Comparison of ENCODE assay signal across 7 mouse cellular contexts in the genomic region with DNA sequence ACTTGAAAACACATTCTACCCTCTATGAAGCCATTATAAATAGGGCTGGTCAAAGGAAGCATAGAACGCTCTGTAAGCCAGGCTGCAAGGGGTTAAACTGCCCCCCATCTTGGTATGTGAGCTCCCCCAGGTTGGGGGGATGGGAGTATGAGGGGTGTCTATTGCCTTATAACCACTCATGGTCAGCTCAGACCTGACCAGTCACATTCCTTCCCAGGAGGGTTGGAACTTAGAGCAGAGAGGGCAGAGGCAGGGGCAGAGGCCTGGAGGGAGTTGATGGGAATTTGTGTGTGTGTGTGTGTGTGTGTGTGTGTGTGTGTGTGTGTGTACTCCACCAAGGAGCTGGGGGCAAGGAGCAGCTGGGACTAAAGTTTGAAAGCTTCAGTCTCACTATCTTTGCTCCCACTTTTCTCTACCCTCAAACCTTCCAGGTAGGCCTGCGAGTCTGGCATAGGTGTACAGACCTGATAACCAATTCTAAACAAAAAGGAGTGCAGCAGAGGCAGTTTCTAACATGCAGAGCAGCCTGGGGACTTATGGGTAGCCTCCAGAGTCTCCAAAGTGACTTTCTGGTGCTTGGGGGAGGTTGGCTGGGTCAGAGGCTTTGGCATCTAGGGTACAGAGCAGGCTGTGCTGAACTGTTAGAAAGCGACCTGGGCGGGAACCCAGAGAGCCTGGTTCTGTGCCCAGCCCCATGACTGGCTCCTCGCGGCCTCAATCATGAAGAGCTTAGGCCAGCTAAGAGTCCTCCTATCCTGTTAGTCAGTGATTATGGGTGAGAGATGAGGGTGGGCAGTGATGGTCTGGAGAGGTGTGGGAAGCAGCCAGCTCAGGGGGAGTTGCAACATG. TPM values are rescaled to one million over a fixed set of nuclear protein-coding genes. Genes with fewer than 3 reads are reported as not detected.
DNase-seq lines count a peak whose midpoint lies in the region; ATAC-seq and TF ChIP-seq lines count a peak whose summit lies in the region.

No protein-coding gene starts in this region.

- H3K4me3 ChIP-seq in brown adipose tissue, adult 24 weeks (ENCODE audit: insufficient read depth, low read depth, low read length) = no peak overlapping the region
- H3K4me3 ChIP-seq in embryonic facial prominence, embryonic 11.5 days (ENCODE audit: low read depth, low read length) = no peak overlapping the region
- peak overlapping the region; percentile 83 for H3K4me3 ChIP-seq in heart, embryonic 10.5 days
- no peak overlapping the region for H3K4me3 ChIP-seq in kidney, embryonic 15.5 days (replicated peaks)
- no peak overlapping the region for H3K4me3 ChIP-seq in midbrain, postnatal 0 days (ENCODE audit: low read depth, low read length)

- TF ChIP-seq CTCF in midbrain, postnatal 0 days (IDR thresholded peaks at IDR 0.05) = no peak

- peaks cover 62% of the 10 kb centered on the region for H3K4me1 ChIP-seq in brown adipose tissue, adult 24 weeks (ENCODE audit: control insufficient read depth, insufficient read depth, insufficient read length, low read length)
- peaks cover 67% of the 10 kb centered on the region for H3K4me1 ChIP-seq in embryonic facial prominence, embryonic 11.5 days (ENCODE audit: control insufficient read depth, insufficient read depth, low read length)
- peaks cover 99% of the 10 kb centered on the region for H3K4me1 ChIP-seq in heart, embryonic 10.5 days
- peaks cover 100% of the 10 kb centered on the region for H3K4me1 ChIP-seq in kidney, embryonic 15.5 days
- peaks cover 69% of the 10 kb centered on the region for H3K4me1 ChIP-seq in midbrain, postnatal 0 days (ENCODE audit: insufficient read depth, low read length)

- no peak for ATAC-seq in embryonic facial prominence, embryonic 11.5 days (replicated peaks; ENCODE audit: insufficient number of reproducible peaks, low FRiP score, low TSS enrichment, low read depth)
- ATAC-seq in kidney, embryonic 15.5 days (replicated peaks; ENCODE audit: low FRiP score) = 0 out of 2 replicates have a peak, but pooled peaks have one; percentile 1
- no peak for ATAC-seq in midbrain, postnatal 0 days (ENCODE audit: low FRiP score)
- ATAC-seq in erythroid progenitor cell, adult 5-6 weeks (replicated peaks; ENCODE audit: low FRiP score, poor library complexity, severe bottlenecking) = no peak

- no peaks in the 10 kb centered on the region for H3K27me3 ChIP-seq in embryonic facial prominence, embryonic 11.5 days (ENCODE audit: control insufficient read depth, insufficient read depth, low read length)
- no peaks in the 10 kb centered on the region for H3K27me3 ChIP-seq in heart, embryonic 10.5 days (ENCODE audit: insufficient read depth, poor library complexity, severe bottlenecking)
- H3K27me3 ChIP-seq in kidney, embryonic 15.5 days = no peaks in the 10 kb centered on the region
- no peaks in the 10 kb centered on the region for H3K27me3 ChIP-seq in midbrain, postnatal 0 days (ENCODE audit: insufficient read depth, low read length)

- no peak overlapping the region for H3K9ac ChIP-seq in embryonic facial prominence, embryonic 11.5 days (replicated peaks; ENCODE audit: low read length)
- peak overlapping the region; percentile 23; the same call in 1 of the 2 replicates for H3K9ac ChIP-seq in kidney, embryonic 15.5 days
- peak overlapping the region; percentile 44; the same call in 1 of the 2 replicates for H3K9ac ChIP-seq in midbrain, postnatal 0 days (replicated peaks; ENCODE audit: low read length, poor library complexity, severe bottlenecking)

- peak overlapping the region; percentile 48 for H3K27ac ChIP-seq in brown adipose tissue, adult 24 weeks (replicated peaks; ENCODE audit: low read depth, low read length)
- H3K27ac ChIP-seq in embryonic facial prominence, embryonic 11.5 days (replicated peaks; ENCODE audit: low read depth, low read length) = peak overlapping the region; percentile 90
- H3K27ac ChIP-seq in heart, embryonic 10.5 days = peak overlapping the region; percentile 96
- H3K27ac ChIP-seq in kidney, embryonic 15.5 days = peak overlapping the region; percentile 95
- H3K27ac ChIP-seq in midbrain, postnatal 0 days (ENCODE audit: low read depth, low read length) = peak overlapping the region; percentile 77

- no peaks in the 10 kb centered on the region for H3K9me3 ChIP-seq in embryonic facial prominence, embryonic 11.5 days (replicated peaks; ENCODE audit: control insufficient read depth, low read length)
- no peaks in the 10 kb centered on the region for H3K9me3 ChIP-seq in heart, embryonic 10.5 days
- no peaks in the 10 kb centered on the region for H3K9me3 ChIP-seq in kidney, embryonic 15.5 days (replicated peaks)
- H3K9me3 ChIP-seq in midbrain, postnatal 0 days (ENCODE audit: low read length) = no peaks in the 10 kb centered on the region

- DNase-seq in embryonic facial prominence, embryonic 11.5 days (ENCODE audit: low spot score) = no peak
- DNase-seq in heart, embryonic 10.5 days (ENCODE audit: low spot score) = no peak
- DNase-seq in midbrain, postnatal 0 days (ENCODE audit: low spot score) = no peak
- DNase-seq in spleen, postnatal 10 days (ENCODE audit: low spot score in 2 of 2) = no peak

- peak overlapping the region; percentile 47; the same call in 1 of the 2 replicates for H3K4me2 ChIP-seq in embryonic facial prominence, embryonic 11.5 days (ENCODE audit: low read depth, low read length)
- H3K4me2 ChIP-seq in kidney, embryonic 15.5 days = peak overlapping the region; percentile 99
- peak overlapping the region; percentile 51; the same call in 1 of the 2 replicates for H3K4me2 ChIP-seq in midbrain, postnatal 0 days (ENCODE audit: low read depth, low read length, poor library complexity, severe bottlenecking)

- H3K36me3 ChIP-seq in embryonic facial prominence, embryonic 11.5 days (replicated peaks; ENCODE audit: control insufficient read depth, insufficient read depth, low read depth, low read length) = no peaks in the 10 kb centered on the region
- no peaks in the 10 kb centered on the region for H3K36me3 ChIP-seq in heart, embryonic 10.5 days
- no peaks in the 10 kb centered on the region for H3K36me3 ChIP-seq in kidney, embryonic 15.5 days
- no peaks in the 10 kb centered on the region for H3K36me3 ChIP-seq in midbrain, postnatal 0 days (ENCODE audit: insufficient read depth, low read length)

- 19% methylated on average over 6 of the region's 6 CpGs for WGBS in embryonic facial prominence, embryonic 11.5 days
- WGBS in heart, embryonic 10.5 days = 15% methylated on average over 6 of the region's 6 CpGs
- WGBS in kidney, embryonic 15.5 days = 32% methylated on average over 6 of the region's 6 CpGs
- 45% methylated on average over 6 of the region's 6 CpGs for WGBS in midbrain, postnatal 0 days

RNA-seq across cellular contexts. Expression of a gene that starts 33.0 kb away (rescaled TPM):
- 16.4 and 26.1 TPM in 2 replicates for polyA plus RNA-seq in brown adipose tissue, adult 24 weeks (2012; ENCODE audit: insufficient read depth, insufficient read length, missing spikeins)
- 6.6 and 7.7 TPM in 2 replicates for polyA plus RNA-seq in embryonic facial prominence, embryonic 11.5 days (2014; fragmentation: Nextera tagmentation; extraction: Ambion mirVana)
- polyA plus RNA-seq in heart, embryonic 10.5 days (2016; fragmentation: Nextera tagmentation; extraction: Ambion mirVana) = 8.4 and 12.2 TPM in 2 replicates
- 7.4 and 10.1 TPM in 2 replicates for polyA plus RNA-seq in kidney, embryonic 15.5 days (2015; fragmentation: Nextera tagmentation; extraction: Ambion mirVana)
- 105 and 115 TPM in 2 replicates for total RNA-seq in midbrain, postnatal 0 days (2014; rRNA removed)
- 9.2 and 11.0 TPM in 2 replicates for polyA plus RNA-seq in midbrain, postnatal 0 days (2015; fragmentation: Nextera tagmentation; extraction: Ambion mirVana)
- total RNA-seq in erythroid progenitor cell, adult 5-6 weeks (2015; ENCODE audit: low replicate concordance) = 2.9 TPM in 2 replicates
- total RNA-seq in erythroid progenitor cell, adult 5-6 weeks (2017; ENCODE audit: low replicate concordance) = 0.26 TPM in 1 of 2 replicates, not detected in the other

Comparison
In these comparisons a context has a peak if more than half of its experiments do, and no peak if none do; other contexts are left out.
1. H3K4me2 ChIP-seq: peak in every context shown above with its lines; median percentile 99 in kidney, embryonic 15.5 days; 51 in midbrain, postnatal 0 days; 47 in embryonic facial prominence, embryonic 11.5 days.